Mouse (Mus musculus) spleen, adult 2 months (tissue): Measurements from ENCODE around the gene Clec10a. TPM values are rescaled to one million over a fixed set of nuclear protein-coding genes. Genes with fewer than 3 reads are reported as not detected.

Source experiments
- DNase-seq, 2 experiments: peaks; one replicate each; pipeline versions ENCODE4 v3.0.0 to v3.0.0-alpha.2; 2012 to 2021; ENCODE audit warnings: low spot score in 2 of 2, low read depth in 1 of 2
- H3K27ac ChIP-seq: fragments of 200-500 bp; 2 replicates; pipeline ENCODE4 v1.5.1; 2012; ENCODE audit warnings: low read length, inconsistent platforms; ENCODE audit not compliant: insufficient read depth
- H3K27me3 ChIP-seq: fragments of 200-500 bp; 2 replicates; pipeline ENCODE4 v1.6.1; 2012; ENCODE audit warnings: mild to moderate bottlenecking, moderate library complexity, low read length, inconsistent platforms; ENCODE audit not compliant: control insufficient read depth, insufficient read depth
- H3K36me3 ChIP-seq: fragments of 200-500 bp; 2 replicates; pipeline ENCODE4 v1.6.1; 2012; ENCODE audit warnings: mild to moderate bottlenecking, low read length, inconsistent platforms; ENCODE audit not compliant: control insufficient read depth, insufficient read depth
- H3K4me1 ChIP-seq: fragments of 200-500 bp; 2 replicates; pipeline ENCODE4 v1.6.1; 2011; ENCODE audit warnings: inconsistent platforms; ENCODE audit not compliant: control insufficient read depth, insufficient read depth, insufficient read length
- H3K4me3 ChIP-seq: fragments of 200-500 bp; 2 replicates; pipeline ENCODE4 v1.5.1; 2011; ENCODE audit warnings: mild to moderate bottlenecking, inconsistent platforms; ENCODE audit not compliant: insufficient read depth, insufficient read length; ENCODE audit errors: extremely low read depth
- CTCF ChIP-seq: fragments of 200-500 bp; IDR thresholded peaks from 2 replicates; pipeline ENCODE4 v1.5.1; 2011; ENCODE audit warnings: mild to moderate bottlenecking, inconsistent platforms; ENCODE audit not compliant: insufficient read depth, insufficient read length, insufficient replicate concordance; ENCODE audit errors: extremely low read depth
- POLR2A ChIP-seq: fragments of 200-500 bp; IDR thresholded peaks from 2 replicates; pipeline ENCODE4 v1.6.1; 2011; ENCODE audit warnings: low read depth, low read length, inconsistent platforms
- WGBS: fragments of 180-500 bp; shearing (Covaris S2); methylation state at CpG from one replicate; pipeline ENCODE4 v1.1.7; 2018; 5-methylcytosine and 5-hydroxymethylcytosine counted together
- polyA plus RNA-seq: library from polyadenylated mRNA; depleted of rRNA; stranded (reverse); fragments of >200 nt; gene quantifications from 2 replicates; pipeline ENCODE4 v1.2.3, GENCODE M21; 2012

Clec10a gene
- polyA plus RNA-seq, 1 experiment = 4.1 TPM

DNA sequence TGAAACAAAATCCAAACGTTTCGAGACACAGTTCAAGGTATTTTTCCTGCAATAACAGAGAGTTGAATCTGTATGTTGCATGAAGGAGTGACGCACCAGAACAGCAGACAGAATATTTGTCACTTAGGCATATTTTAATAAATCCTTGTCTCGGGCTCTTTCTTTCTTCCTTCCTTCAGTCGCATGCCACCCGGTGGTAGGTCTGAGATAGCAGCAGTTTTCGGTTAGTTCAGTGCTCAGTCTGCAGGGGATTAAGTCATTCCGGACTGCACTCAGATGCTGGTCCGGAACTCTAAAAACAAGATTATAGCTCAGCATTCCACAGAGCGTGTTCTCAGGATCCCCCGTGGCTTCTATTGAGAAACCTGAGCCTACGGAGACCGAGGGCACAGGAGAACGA lies 23.4 kb downstream of the Clec10a start:
- H3K27me3 ChIP-seq = no peaks in the 10 kb centered on the region
- H3K36me3 ChIP-seq = no peaks in the 10 kb centered on the region
- no peak overlapping the region for H3K4me3 ChIP-seq
- no peak for DNase-seq
- 33% methylated on average over 14 of the region's 14 CpGs for WGBS
- H3K27ac ChIP-seq = no peak overlapping the region
- no peaks in the 10 kb centered on the region for H3K4me1 ChIP-seq
- no peak for TF ChIP-seq POLR2A

DNA sequence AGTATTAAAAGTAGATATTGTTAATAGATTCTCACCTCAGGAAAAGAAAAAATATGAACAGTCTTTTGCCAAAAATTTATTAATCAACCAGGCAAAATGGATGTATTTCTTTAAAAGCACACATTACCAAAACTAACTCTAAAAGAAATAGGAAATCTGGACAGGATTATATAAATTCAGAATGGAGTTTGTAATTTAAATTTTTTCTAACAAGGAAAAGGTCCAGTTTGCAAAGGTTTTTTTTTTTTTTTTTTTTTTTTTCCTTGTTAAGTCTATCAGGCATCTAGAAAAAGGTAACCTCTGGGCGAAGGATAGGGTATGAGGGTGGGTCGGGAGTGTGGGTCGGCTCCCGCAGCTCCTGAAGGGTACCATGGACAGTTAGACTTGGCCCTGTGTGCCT lies 24.5 kb downstream of the Clec10a start:
- no peak for TF ChIP-seq CTCF
- TF ChIP-seq POLR2A = no peak
- no peaks in the 10 kb centered on the region for H3K36me3 ChIP-seq
- H3K27ac ChIP-seq = no peak overlapping the region
- no peaks in the 10 kb centered on the region for H3K4me1 ChIP-seq
- no peak overlapping the region for H3K4me3 ChIP-seq
- no peak for DNase-seq
- no peaks in the 10 kb centered on the region for H3K27me3 ChIP-seq
- 90% methylated on average over 4 of the region's 4 CpGs for WGBS

DNA sequence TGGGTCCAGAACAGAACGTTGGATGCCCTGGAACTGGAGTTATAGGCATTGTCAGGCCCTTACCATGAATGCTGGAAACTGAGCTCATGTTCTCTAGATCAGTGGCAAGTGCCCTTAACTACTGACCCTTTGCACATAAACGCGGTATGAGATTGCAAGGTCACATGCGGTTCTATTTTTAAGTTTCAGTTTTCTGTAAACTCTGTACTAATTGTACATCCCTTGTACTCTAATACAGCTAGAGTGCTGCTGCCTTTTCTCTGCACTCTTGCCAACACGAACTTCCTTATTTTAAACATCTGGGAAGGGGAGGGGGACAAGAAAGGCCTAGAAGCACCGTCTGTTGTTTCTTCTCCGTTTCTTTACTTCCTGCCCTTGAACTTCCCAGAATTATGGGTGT lies 29.1 kb downstream of the Clec10a start:
- no peak for DNase-seq
- Histone ChIP-seq H3K4me3 (no peak overlapping the region), H3K4me1 (no peaks in the 10 kb centered on the region; the same call in 1 of the 2 replicates), H3K36me3 (no peaks in the 10 kb centered on the region), H3K27ac (no peak overlapping the region), H3K27me3 (no peaks in the 10 kb centered on the region)
- no peak for TF ChIP-seq POLR2A
- TF ChIP-seq CTCF = no peak
- 18% methylated on average over 7 of the region's 7 CpGs for WGBS

DNA sequence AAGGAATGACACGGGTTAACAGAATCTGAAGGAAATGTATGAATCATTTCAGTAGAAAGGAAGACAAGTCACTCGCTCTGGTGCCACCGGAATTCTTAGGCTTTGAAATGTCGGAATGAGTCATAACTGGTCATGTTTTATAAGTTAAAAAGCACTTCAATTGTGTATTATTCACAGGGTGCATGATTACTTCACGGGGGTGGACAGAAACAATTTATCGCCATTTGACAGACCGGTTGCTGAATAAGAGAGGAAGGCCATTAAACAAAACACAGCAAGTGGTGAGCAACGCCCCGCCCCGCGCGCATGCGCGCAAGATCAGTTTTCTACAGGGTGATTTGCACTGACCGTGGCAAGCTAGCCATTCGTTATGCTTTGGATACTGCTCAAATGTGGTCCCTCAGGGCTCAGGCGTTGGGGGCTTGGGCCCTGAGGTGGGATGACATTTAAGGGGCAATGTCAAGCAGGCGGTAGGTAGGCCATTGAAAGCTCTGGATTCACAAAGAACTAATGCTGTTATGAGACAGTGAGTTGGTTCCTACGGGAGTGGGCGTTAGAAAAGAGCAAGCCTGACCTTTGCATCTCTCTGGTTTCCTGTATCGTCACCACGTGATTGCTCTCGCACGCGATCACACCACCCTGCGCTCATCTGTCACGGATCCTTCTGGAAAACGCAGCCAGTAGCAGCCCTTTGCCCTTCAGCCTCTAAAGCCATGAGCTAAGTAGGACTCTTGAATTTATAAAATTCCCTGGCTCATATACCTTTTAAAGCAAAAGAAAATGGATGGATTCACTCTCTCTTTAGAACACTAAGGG lies 33.5 kb downstream of the Clec10a start:
- no peaks in the 10 kb centered on the region for H3K36me3 ChIP-seq
- 91% methylated on average over 28 of the region's 28 CpGs for WGBS
- no peak overlapping the region for H3K4me3 ChIP-seq
- no peaks in the 10 kb centered on the region for H3K27me3 ChIP-seq
- TF ChIP-seq CTCF = no peak
- TF ChIP-seq POLR2A = no peak
- H3K27ac ChIP-seq = no peak overlapping the region
- DNase-seq = no peak
- no peaks in the 10 kb centered on the region; the same call in 1 of the 2 replicates for H3K4me1 ChIP-seq

DNA sequence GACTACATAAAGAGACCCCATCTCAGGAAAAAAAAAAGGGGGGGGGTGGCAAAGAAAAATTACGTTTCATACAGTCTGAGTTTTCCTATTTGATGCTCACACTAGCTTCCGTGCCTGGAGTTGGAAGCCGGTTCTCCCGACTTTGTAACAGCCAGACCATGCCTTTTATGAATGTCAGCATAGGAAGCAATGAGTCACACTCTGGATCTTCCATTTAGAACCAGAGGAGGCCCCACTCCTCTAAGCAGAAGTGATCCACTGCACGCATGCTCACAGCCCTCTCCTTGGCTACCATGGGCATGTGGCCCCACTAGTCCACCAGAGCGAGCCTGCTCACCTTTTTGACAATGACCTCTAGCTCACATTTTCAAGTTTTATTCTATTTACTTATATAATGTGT lies 35.2 kb downstream of the Clec10a start:
- no peaks in the 10 kb centered on the region for H3K27me3 ChIP-seq
- no peaks in the 10 kb centered on the region; the same call in 1 of the 2 replicates for H3K4me1 ChIP-seq
- no peaks in the 10 kb centered on the region for H3K36me3 ChIP-seq
- WGBS = 84% methylated on average over 6 of the region's 6 CpGs
- no peak for TF ChIP-seq POLR2A
- TF ChIP-seq CTCF = no peak
- no peak overlapping the region for H3K4me3 ChIP-seq
- no peak for DNase-seq
- no peak overlapping the region for H3K27ac ChIP-seq

DNA sequence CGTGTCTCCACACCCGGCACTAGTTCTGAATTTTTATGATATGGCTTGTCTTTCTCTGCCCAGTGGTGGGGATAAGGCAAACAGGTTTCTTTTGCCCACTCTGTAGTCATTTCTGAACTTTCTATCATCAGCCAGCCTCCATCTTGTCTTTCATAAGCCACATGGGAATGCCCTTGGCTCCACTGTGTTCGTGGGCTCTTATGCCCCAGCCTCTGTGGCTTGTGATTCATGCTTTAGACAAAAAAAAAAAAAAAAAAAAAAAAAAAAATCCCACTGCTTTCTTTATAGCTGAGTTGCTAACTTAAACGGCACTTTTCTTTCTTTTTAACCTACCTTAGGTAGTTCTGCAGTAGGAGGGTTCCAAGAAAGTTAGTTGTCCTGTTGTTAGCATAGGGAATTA lies 36.2 kb downstream of the Clec10a start:
- DNase-seq = no peak
- no peak for TF ChIP-seq CTCF
- TF ChIP-seq POLR2A = no peak
- Histone ChIP-seq H3K4me3 (no peak overlapping the region), H3K36me3 (no peaks in the 10 kb centered on the region), H3K4me1 (no peaks in the 10 kb centered on the region; the same call in 1 of the 2 replicates), H3K27me3 (no peaks in the 10 kb centered on the region), H3K27ac (no peak overlapping the region)
- WGBS = 72% methylated on average over 4 of the region's 4 CpGs
